8 mouse cellular contexts compared by ENCODE assay signal in genomic region chr17:29048748-29049507, GRCm38 (mm10). TPM values are rescaled to one million over a fixed set of nuclear protein-coding genes. Genes with fewer than 3 reads are reported as not detected.
DNase-seq lines count a peak whose midpoint lies in the region; ATAC-seq and TF ChIP-seq lines count a peak whose summit lies in the region.

No protein-coding gene starts in this region.

- H3K27ac ChIP-seq in hindbrain, postnatal 0 days = peak overlapping the region; percentile 34; the same call in 1 of the 2 replicates

- no peak overlapping the region for H3K4me3 ChIP-seq in hindbrain, postnatal 0 days (ENCODE audit: low read length)

- H3K4me1 ChIP-seq in hindbrain, postnatal 0 days (ENCODE audit: insufficient read depth, low read length) = no peaks in the 10 kb centered on the region

- H3K9ac ChIP-seq in hindbrain, postnatal 0 days (replicated peaks; ENCODE audit: low read length) = no peak overlapping the region

- H3K9me3 ChIP-seq in hindbrain, postnatal 0 days (ENCODE audit: low read length) = no peaks in the 10 kb centered on the region

- H3K36me3 ChIP-seq in hindbrain, postnatal 0 days (ENCODE audit: insufficient read depth, low read length) = peaks cover 25% of the 10 kb centered on the region

- H3K27me3 ChIP-seq in hindbrain, postnatal 0 days (ENCODE audit: insufficient read depth, low read length) = no peaks in the 10 kb centered on the region

- 16% methylated on average over 13 of the region's 13 CpGs for WGBS in hindbrain, postnatal 0 days

- peak; percentile 56 for ATAC-seq in hindbrain, postnatal 0 days
- ATAC-seq in megakaryocyte progenitor cell, adult 5-6 weeks (replicated peaks; ENCODE audit: poor library complexity) = peak; percentile 67

- H3K4me2 ChIP-seq in hindbrain, postnatal 0 days (ENCODE audit: low read depth, low read length) = no peak overlapping the region

- peak; percentile 79 for DNase-seq in T-cell, adult 2 months (ENCODE audit: low spot score)
- DNase-seq in cerebellum, adult 8-10 months = peak; percentile 90
- DNase-seq in forelimb bud, embryonic 11.5 days (ENCODE audit: low read depth, low spot score) = peak; percentile 86
- peak; percentile 88 for DNase-seq in hindbrain, postnatal 0 days (ENCODE audit: low spot score)
- peak; percentile 90 to 92 for DNase-seq in left cerebral cortex, adult 18-20 months (ENCODE audit: low spot score in 2 of 2)
- DNase-seq in right cerebral cortex, postnatal 14 days = peak; percentile 87
- DNase-seq in urinary bladder, postnatal 4 days (ENCODE audit: low spot score in 2 of 2) = peak; percentile 78 to 91

- peak; percentile 89 for TF ChIP-seq CTCF in hindbrain, postnatal 0 days (IDR thresholded peaks at IDR 0.05; ENCODE audit: low read depth)

RNA-seq across cellular contexts. Expression of gene Srsf3, which starts 16.5 kb away (rescaled TPM):
- 139 and 147 TPM in 2 replicates for total RNA-seq in hindbrain, postnatal 0 days (2014; rRNA removed)
- 298 and 315 TPM in 2 replicates for polyA plus RNA-seq in hindbrain, postnatal 0 days (2015; fragmentation: Nextera tagmentation; extraction: Ambion mirVana)
- total RNA-seq in left cerebral cortex, adult 18-20 months (2021) = 100 to 1,000 TPM; 124 to 130 TPM
- total RNA-seq in megakaryocyte progenitor cell, adult 5-6 weeks (2015) = 486 and 506 TPM in 2 replicates
- total RNA-seq in megakaryocyte progenitor cell, adult 5-6 weeks (2017) = 767 and 797 TPM in 2 replicates

RNA-seq across cellular contexts. Expression of gene Stk38, which starts 41.1 kb away (rescaled TPM):
- total RNA-seq in hindbrain, postnatal 0 days (2014; rRNA removed) = 56.2 and 58.7 TPM in 2 replicates
- polyA plus RNA-seq in hindbrain, postnatal 0 days (2015; fragmentation: Nextera tagmentation; extraction: Ambion mirVana) = 52.7 and 60.8 TPM in 2 replicates
- total RNA-seq in left cerebral cortex, adult 18-20 months (2021) = 10 to 100 TPM; 43.2 to 45.8 TPM
- 84.6 and 97.1 TPM in 2 replicates for total RNA-seq in megakaryocyte progenitor cell, adult 5-6 weeks (2015)
- total RNA-seq in megakaryocyte progenitor cell, adult 5-6 weeks (2017) = 50.8 and 85.5 TPM in 2 replicates

RNA-seq across cellular contexts. Expression of gene Cdkn1a, which starts 41.8 kb away (rescaled TPM):
- 48.9 and 50.0 TPM in 2 replicates for total RNA-seq in hindbrain, postnatal 0 days (2014; rRNA removed)
- 242 and 257 TPM in 2 replicates for polyA plus RNA-seq in hindbrain, postnatal 0 days (2015; fragmentation: Nextera tagmentation; extraction: Ambion mirVana)
- 10 to 100 TPM; 35.1 to 57.4 TPM for total RNA-seq in left cerebral cortex, adult 18-20 months (2021)
- 7.8 and 11.4 TPM in 2 replicates for total RNA-seq in megakaryocyte progenitor cell, adult 5-6 weeks (2015)
- total RNA-seq in megakaryocyte progenitor cell, adult 5-6 weeks (2017) = 1.3 and 3.6 TPM in 2 replicates
